Mouse (Mus musculus) limb, embryonic 15.5 days (tissue): Measurements from ENCODE around the gene Tom1l1. TPM values are rescaled to one million over a fixed set of nuclear protein-coding genes. Genes with fewer than 3 reads are reported as not detected.

ENCODE experiments used
- ATAC-seq: fragments of 200-750 bp; cut with Nextera tagmentation; 2 replicates; pipeline ENCODE4 v1.8.0; 2017; ENCODE audit warnings: low read depth, moderate TSS enrichment; ENCODE audit not compliant: insufficient number of reproducible peaks, low FRiP score, low TSS enrichment
- H3K27ac ChIP-seq: fragments of 300-500 bp; sonication (generic); 2 replicates; pipeline ENCODE4 v1.5.1; 2015; ENCODE audit warnings: moderate library complexity, mild to moderate bottlenecking, inconsistent platforms
- H3K27me3 ChIP-seq: fragments of 300-500 bp; sonication (generic); 2 replicates; pipeline ENCODE4 v1.6.1; 2015; ENCODE audit warnings: inconsistent platforms
- H3K36me3 ChIP-seq: fragments of 300-500 bp; sonication (generic); 2 replicates; pipeline ENCODE4 v1.6.1; 2015; ENCODE audit warnings: inconsistent platforms
- H3K4me1 ChIP-seq: fragments of 300-500 bp; sonication (generic); 2 replicates; pipeline ENCODE4 v1.6.1; 2015; ENCODE audit warnings: inconsistent platforms
- H3K4me2 ChIP-seq: fragments of 300-500 bp; sonication (generic); 2 replicates; pipeline ENCODE4 v1.6.1; 2015; ENCODE audit warnings: mild to moderate bottlenecking, inconsistent platforms
- H3K4me3 ChIP-seq: fragments of 300-500 bp; sonication (generic); 2 replicates; pipeline ENCODE4 v1.5.1; 2015; ENCODE audit warnings: mild to moderate bottlenecking, inconsistent platforms
- H3K9ac ChIP-seq: fragments of 300-500 bp; sonication (generic); 2 replicates; pipeline ENCODE4 v1.6.1; 2015; ENCODE audit warnings: inconsistent platforms
- H3K9me3 ChIP-seq: fragments of 300-500 bp; sonication (generic); 2 replicates; pipeline ENCODE4 v1.6.1; 2016; ENCODE audit warnings: inconsistent platforms
- WGBS: fragments of 180-500 bp; shearing (Covaris S2); methylation state at CpG from one replicate; pipeline ENCODE4 v1.1.7; 2015; 5-methylcytosine and 5-hydroxymethylcytosine counted together
- polyA plus RNA-seq: library from polyadenylated mRNA; unstranded; fragments of >200 nt; fragmentation: Nextera tagmentation; extraction: Ambion mirVana; gene quantifications from 2 replicates; pipeline ENCODE4 v1.2.1, GENCODE M21; 2015

Gene Tom1l1
- polyA plus RNA-seq, 1 experiment from 2014 or later: 35.9 TPM

GRCm38 (mm10) chr11:90666144-90666757, 21.9 kb downstream of the Tom1l1 start:
- Histone ChIP-seq H3K9me3 (no peaks in the 10 kb centered on the region), H3K4me1 (peaks cover 38% of the 10 kb centered on the region), H3K4me3 (no peak overlapping the region), H3K27ac (peak overlapping the region; percentile 84), H3K27me3 (no peaks in the 10 kb centered on the region), H3K4me2 (no peak overlapping the region), H3K36me3 (peaks cover 5% of the 10 kb centered on the region; the same call in 1 of the 2 replicates), H3K9ac (no peak overlapping the region)
- no peak for ATAC-seq
- 49% methylated on average over 3 of the region's 3 CpGs for WGBS

- ATAC-seq: peak; percentile 87; the same call in 1 of the 2 replicates
These were observed 23.0 kb downstream of the Tom1l1 start for GRCm38 (mm10) chr11:90665161-90665560.

GRCm38 (mm10) chr11:90664345-90664986, 23.7 kb downstream of the Tom1l1 start:
- Histone ChIP-seq H3K9me3 (no peaks in the 10 kb centered on the region), H3K9ac (no peak overlapping the region)
- no peak for ATAC-seq

More at GRCm38 (mm10) chr11:90665161-90665560, 23.0 kb downstream of the Tom1l1 start:
- Histone ChIP-seq H3K9me3 (no peaks in the 10 kb centered on the region), H3K4me2 (peak overlapping the region; percentile 17; the same call in 1 of the 2 replicates), H3K27me3 (no peaks in the 10 kb centered on the region), H3K4me1 (peaks cover 38% of the 10 kb centered on the region), H3K36me3 (peaks cover 7% of the 10 kb centered on the region), H3K4me3 (no peak overlapping the region), H3K9ac (no peak overlapping the region), H3K27ac (peak overlapping the region; percentile 84)
- 3% methylated on average over 6 of the region's 6 CpGs for WGBS

GRCm38 (mm10) chr11:90663618-90664297, 24.4 kb downstream of the Tom1l1 start:
- no peaks in the 10 kb centered on the region for H3K9me3 ChIP-seq
- peak overlapping the region; percentile 84; the same call in 1 of the 2 replicates for H3K27ac ChIP-seq
- no peak overlapping the region for H3K4me2 ChIP-seq
- no peaks in the 10 kb centered on the region for H3K27me3 ChIP-seq
- H3K36me3 ChIP-seq: peaks cover 3% of the 10 kb centered on the region; the same call in 1 of the 2 replicates
- no peak for ATAC-seq
- peaks cover 38% of the 10 kb centered on the region for H3K4me1 ChIP-seq
- no peak overlapping the region for H3K9ac ChIP-seq
- WGBS: 36% methylated on average over 5 of the region's 5 CpGs
- no peak overlapping the region for H3K4me3 ChIP-seq

More at GRCm38 (mm10) chr11:90664345-90664986, 23.7 kb downstream of the Tom1l1 start:
- Histone ChIP-seq H3K4me1 (peaks cover 38% of the 10 kb centered on the region), H3K36me3 (peaks cover 3% of the 10 kb centered on the region; the same call in 1 of the 2 replicates), H3K27me3 (no peaks in the 10 kb centered on the region), H3K4me2 (peak overlapping the region; percentile 3; the same call in 1 of the 2 replicates), H3K27ac (peak overlapping the region; percentile 84), H3K4me3 (no peak overlapping the region)
- WGBS: 3% methylated on average over 8 of the region's 8 CpGs

GRCm38 (mm10) chr11:90663052-90663451, 25.1 kb downstream of the Tom1l1 start:
- Histone ChIP-seq H3K4me3 (no peak overlapping the region), H3K4me2 (no peak overlapping the region), H3K27ac (no peak overlapping the region), H3K4me1 (peaks cover 38% of the 10 kb centered on the region), H3K36me3 (peaks cover 3% of the 10 kb centered on the region; the same call in 1 of the 2 replicates), H3K9ac (no peak overlapping the region), H3K9me3 (no peaks in the 10 kb centered on the region), H3K27me3 (no peaks in the 10 kb centered on the region)
- WGBS: 56% methylated on average over 3 of the region's 3 CpGs
- no peak for ATAC-seq

GRCm38 (mm10) chr11:90660662-90661061, 27.5 kb downstream of the Tom1l1 start:
- Histone ChIP-seq H3K27ac (no peak overlapping the region), H3K4me2 (no peak overlapping the region), H3K27me3 (no peaks in the 10 kb centered on the region), H3K9me3 (no peaks in the 10 kb centered on the region), H3K9ac (no peak overlapping the region), H3K4me3 (no peak overlapping the region), H3K4me1 (peaks cover 30% of the 10 kb centered on the region), H3K36me3 (peaks cover 11% of the 10 kb centered on the region)
- ATAC-seq: no peak
- WGBS: 41% methylated on average over 4 of the region's 4 CpGs

GRCm38 (mm10) chr11:90657527-90657926, 30.6 kb downstream of the Tom1l1 start:
- 0 out of 2 replicates have a peak, but pooled peaks cover 6% of the 10 kb centered on the region for H3K4me1 ChIP-seq
- H3K9me3 ChIP-seq: no peaks in the 10 kb centered on the region
- H3K27me3 ChIP-seq: no peaks in the 10 kb centered on the region
- H3K9ac ChIP-seq: no peak overlapping the region
- no peak overlapping the region for H3K4me2 ChIP-seq
- no peak for ATAC-seq
- H3K4me3 ChIP-seq: no peak overlapping the region
- no peak overlapping the region for H3K27ac ChIP-seq
- H3K36me3 ChIP-seq: peaks cover 17% of the 10 kb centered on the region
- 93% methylated on average over 12 of the region's 12 CpGs for WGBS

GRCm38 (mm10) chr11:90652603-90653002, 35.6 kb downstream of the Tom1l1 start:
- Histone ChIP-seq H3K4me1 (peaks cover 12% of the 10 kb centered on the region; the same call in 1 of the 2 replicates), H3K27ac (no peak overlapping the region), H3K9ac (no peak overlapping the region), H3K9me3 (no peaks in the 10 kb centered on the region), H3K27me3 (no peaks in the 10 kb centered on the region), H3K36me3 (peaks cover 26% of the 10 kb centered on the region), H3K4me2 (no peak overlapping the region), H3K4me3 (no peak overlapping the region)
- 93% methylated on average over 4 of the region's 4 CpGs for WGBS
- ATAC-seq: no peak

GRCm38 (mm10) chr11:90650231-90650885, 37.8 kb downstream of the Tom1l1 start:
- WGBS: 71% methylated on average over 9 of the region's 9 CpGs

GRCm38 (mm10) chr11:90649777-90650176, 38.4 kb downstream of the Tom1l1 start:
- no peaks in the 10 kb centered on the region for H3K27me3 ChIP-seq
- 46% methylated on average over 6 of the region's 6 CpGs for WGBS
- H3K36me3 ChIP-seq: peaks cover 33% of the 10 kb centered on the region
- H3K4me1 ChIP-seq: peaks cover 12% of the 10 kb centered on the region; the same call in 1 of the 2 replicates
- H3K9ac ChIP-seq: no peak overlapping the region
- no peak for ATAC-seq
- H3K4me2 ChIP-seq: no peak overlapping the region
- no peaks in the 10 kb centered on the region for H3K9me3 ChIP-seq
- no peak overlapping the region for H3K4me3 ChIP-seq
- peak overlapping the region; percentile 54; the same call in 1 of the 2 replicates for H3K27ac ChIP-seq

More at GRCm38 (mm10) chr11:90650231-90650885, 37.8 kb downstream of the Tom1l1 start:
- Histone ChIP-seq H3K4me2 (no peak overlapping the region), H3K4me3 (no peak overlapping the region), H3K27ac (no peak overlapping the region), H3K36me3 (peaks cover 30% of the 10 kb centered on the region), H3K27me3 (no peaks in the 10 kb centered on the region), H3K9ac (no peak overlapping the region), H3K4me1 (peaks cover 12% of the 10 kb centered on the region; the same call in 1 of the 2 replicates), H3K9me3 (no peaks in the 10 kb centered on the region)
- no peak for ATAC-seq

GRCm38 (mm10) chr11:90638312-90638830, 49.8 kb downstream of the Tom1l1 start:
- peak overlapping the region; percentile 88 for H3K4me3 ChIP-seq
- H3K4me2 ChIP-seq: peak overlapping the region; percentile 58
- peak overlapping the region; percentile 97 for H3K27ac ChIP-seq
- H3K36me3 ChIP-seq: peaks cover 11% of the 10 kb centered on the region
- peak overlapping the region; percentile 90 for H3K9ac ChIP-seq
- under 1% methylated on average over 52 of the region's 54 CpGs for WGBS
- no peaks in the 10 kb centered on the region for H3K27me3 ChIP-seq
- H3K9me3 ChIP-seq: no peaks in the 10 kb centered on the region
- H3K4me1 ChIP-seq: peaks cover 11% of the 10 kb centered on the region
- ATAC-seq: peak; percentile 76
